Mouse (Mus musculus) midbrain, embryonic 15.5 days (tissue): ENCODE data around the gene Atxn7l1. TPM values are rescaled to one million over a fixed set of nuclear protein-coding genes. Genes with fewer than 3 reads are reported as not detected.

ENCODE experiments used
- polyA plus RNA-seq: library from polyadenylated mRNA; unstranded; fragments of >200 nt; fragmentation: Nextera tagmentation; extraction: Ambion mirVana; gene quantifications from 2 replicates; pipeline ENCODE4 v1.2.1, GENCODE M21; 2015

The Atxn7l1 gene
- polyA plus RNA-seq, 1 experiment from 2014 or later = 24.4 TPM

Other genes starting within 250 kb of the Atxn7l1 start
- gene Sypl, start 193.8 kb upstream of the Atxn7l1 start, polyA plus RNA-seq = 32.3 and 33.3 TPM in 2 replicates
- 0.19 and 0.32 TPM in 2 replicates for gene Cdhr3, start 54.8 kb upstream of the Atxn7l1 start, polyA plus RNA-seq
- 4.3 and 4.4 TPM in 2 replicates for gene Efcab10, start 247.2 kb downstream of the Atxn7l1 start, polyA plus RNA-seq